Mouse (Mus musculus) heart, postnatal 25 days (tissue): Measurements from ENCODE around the gene Ddah1. TPM values are rescaled to one million over a fixed set of nuclear protein-coding genes. Genes with fewer than 3 reads are reported as not detected.
"Not testable (repeated sequence)": the region's sequence is repeated elsewhere in the genome, so short reads cannot be mapped to it uniquely, and the experiment has no call there.

Experiments
- DNase-seq: peaks from one replicate; pipeline ENCODE4 v3.0.0; 2022; ENCODE audit warnings: low spot score
- intact Hi-C: fragments of 180-260 bp; cut with DNase I; formaldehyde crosslinking; loops from one replicate; pipeline ENCODE4 v1.15.1; 2025
- total RNA-seq, 2 experiments: library from RNA; stranded (reverse); gene quantifications; 2 replicates each; pipeline ENCODE4 v1.2.3; 2021

The Ddah1 gene
- total RNA-seq, 2 experiments from 2014 or later, result 8.6 to 9.6 TPM

DNA sequence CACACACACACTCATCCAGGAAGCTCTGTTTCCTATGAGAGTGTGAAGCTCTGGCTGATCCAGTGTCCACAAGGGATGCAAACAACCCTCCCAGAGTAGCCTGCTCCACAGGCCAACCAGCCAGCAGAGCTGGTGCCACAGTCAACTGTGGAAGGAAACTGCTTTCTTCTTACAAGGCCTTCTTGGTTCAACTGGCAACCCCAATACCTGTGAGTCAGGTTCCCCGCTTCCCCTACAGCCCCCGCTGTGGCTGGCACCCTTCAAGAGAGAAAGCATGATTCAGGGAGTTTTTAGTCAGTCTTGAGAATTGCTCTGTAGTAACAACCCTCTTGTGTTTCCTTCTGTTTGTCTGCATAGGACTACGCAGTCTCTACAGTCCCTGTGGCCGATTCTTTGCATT is 94.3 kb downstream of the Ddah1 start:
- intact Hi-C loops, result no loop called here
- DNase-seq, result no peak

DNA sequence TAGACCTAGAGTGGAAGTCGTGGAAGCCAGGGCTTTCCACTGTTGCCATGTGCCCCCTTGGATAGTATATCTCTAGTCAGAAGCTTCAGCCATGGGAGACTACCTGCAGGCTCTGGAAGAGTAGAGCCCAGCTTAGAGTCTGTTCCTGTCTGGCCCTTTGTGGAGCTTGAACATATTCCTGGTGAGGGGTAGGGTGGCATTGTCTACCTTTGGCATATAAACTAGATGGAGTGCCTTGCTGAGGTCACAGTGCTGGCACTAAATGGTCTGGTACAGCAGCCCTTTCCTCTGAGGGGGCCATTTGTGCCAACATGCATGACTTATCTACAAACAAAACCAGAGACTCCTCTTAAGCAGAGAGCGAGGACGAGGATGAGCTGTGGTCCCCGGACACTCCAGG is 95.2 kb downstream of the Ddah1 start:
- DNase-seq, result no peak
- intact Hi-C loops, result loop anchor here (2.0 kb wide), 1 partner anchor 51 kb away; no protein-coding TSS in a partner anchor

- DNase-seq, result no peak
- intact Hi-C loops, result loop anchor here (2.0 kb wide), 1 partner anchor 50 kb away; no protein-coding TSS in a partner anchor
These were observed 96.0 kb downstream of the Ddah1 start for GRCm38 (mm10) chr3:145854427-145854826.

DNA sequence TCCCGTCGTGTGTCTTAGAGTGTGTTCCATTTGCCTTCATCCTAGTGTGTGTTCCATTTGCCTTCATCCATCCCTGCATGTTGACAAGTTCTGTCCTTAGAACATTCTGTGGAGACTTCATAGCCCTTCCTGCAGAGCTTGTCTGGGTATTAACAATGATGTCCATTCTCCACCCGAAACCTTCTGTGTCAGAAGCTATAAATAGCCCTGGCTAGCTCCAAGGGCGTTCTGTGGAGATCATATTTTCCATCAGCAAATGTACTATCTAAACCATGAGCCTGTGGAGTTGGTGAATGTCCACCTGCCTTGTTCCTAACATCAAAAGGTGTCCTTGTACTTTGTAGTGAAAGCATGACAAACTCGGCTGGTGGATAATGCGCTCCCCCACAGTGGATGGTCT is 96.8 kb downstream of the Ddah1 start:
- DNase-seq, result no peak
- intact Hi-C loops, result loop anchor here (2.0 kb wide), 1 partner anchor 50 kb away; no protein-coding TSS in a partner anchor

DNA sequence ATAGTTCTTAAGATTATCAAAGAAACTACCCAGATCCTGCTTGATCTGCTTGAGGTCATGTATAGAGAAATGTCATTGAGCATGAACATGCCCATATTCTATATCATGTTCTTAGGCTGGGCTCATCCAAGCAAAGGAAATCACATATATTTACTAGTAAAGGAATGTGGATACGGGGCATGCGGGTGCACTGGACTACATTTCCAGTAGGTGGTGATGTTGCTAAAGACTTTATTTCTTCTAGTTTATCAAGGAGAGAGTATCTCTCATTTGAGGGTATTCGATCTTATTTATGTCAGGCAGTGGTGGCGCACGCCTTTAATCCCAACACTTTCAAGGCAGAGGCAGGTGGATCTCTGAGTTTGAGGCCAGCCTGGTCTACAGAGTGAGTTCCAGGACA is 99.9 kb downstream of the Ddah1 start:
- intact Hi-C loops, result loop anchor here (1.0 kb wide), 1 partner anchor 48 kb away; no protein-coding TSS in a partner anchor
- no peak for DNase-seq

GRCm38 (mm10) chr3:145862521-145862920 is 104.0 kb downstream of the Ddah1 start:
- no peak for DNase-seq
- intact Hi-C loops, result no loop called here

DNA sequence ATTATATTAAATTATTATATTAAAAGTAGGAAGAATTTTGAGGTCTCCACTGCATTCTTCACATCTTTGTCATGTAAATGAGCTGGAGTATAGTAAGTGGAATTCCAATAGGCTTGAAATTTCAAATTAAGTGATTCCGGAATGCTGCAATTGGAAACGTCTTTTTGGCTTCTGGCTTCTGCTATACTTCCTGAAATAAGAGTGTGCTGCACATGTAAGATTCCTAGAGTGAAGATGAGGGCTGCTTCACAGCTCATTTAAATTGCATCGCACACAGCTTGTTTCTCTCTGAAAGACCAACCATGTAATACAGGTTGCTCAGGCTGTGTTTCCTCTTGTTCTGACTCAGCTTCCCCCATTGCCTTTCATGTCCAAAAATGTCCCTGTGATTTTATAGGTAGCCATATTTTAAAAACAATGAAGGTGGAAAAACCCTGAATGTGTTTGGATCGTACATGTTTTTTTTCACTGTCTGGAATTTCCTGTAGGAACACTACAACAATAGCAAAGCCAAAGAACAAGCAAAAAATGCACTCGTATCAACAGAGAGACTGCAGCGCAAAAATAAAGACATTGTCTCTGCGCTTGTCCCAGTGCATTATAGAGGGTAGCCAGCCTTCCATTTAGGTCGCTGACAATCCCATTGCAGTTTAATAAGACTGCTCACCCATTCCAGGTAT is 105.7 kb downstream of the Ddah1 start:
- intact Hi-C loops, result no loop called here
- DNase-seq, result no peak

DNA sequence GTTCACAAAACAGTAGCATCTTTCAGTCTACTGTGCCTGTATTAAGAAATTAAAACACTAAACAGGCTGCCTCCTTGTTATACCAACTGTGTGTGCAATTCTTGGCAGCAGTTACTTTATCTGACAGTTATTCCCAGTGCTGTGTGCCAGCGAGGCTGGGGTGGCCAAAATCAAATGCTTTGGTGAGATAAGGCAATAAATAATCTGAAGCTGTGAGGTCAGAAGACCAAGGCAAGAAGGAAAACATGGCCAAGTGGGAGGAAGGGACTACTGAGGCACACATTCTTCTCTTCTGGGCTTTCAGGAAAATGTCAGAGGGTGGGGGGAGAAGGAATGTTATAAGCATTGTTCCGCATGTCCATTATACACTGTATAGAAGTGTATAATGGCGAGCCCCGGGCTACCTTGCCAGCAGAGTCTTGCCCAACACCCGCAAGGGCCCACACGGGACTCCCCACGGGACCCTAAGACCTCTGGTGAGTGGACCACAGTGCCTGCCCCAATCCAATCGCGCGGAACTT is 106.3 kb downstream of the Ddah1 start:
- intact Hi-C loops, result no loop called here
- no peak for DNase-seq

DNA sequence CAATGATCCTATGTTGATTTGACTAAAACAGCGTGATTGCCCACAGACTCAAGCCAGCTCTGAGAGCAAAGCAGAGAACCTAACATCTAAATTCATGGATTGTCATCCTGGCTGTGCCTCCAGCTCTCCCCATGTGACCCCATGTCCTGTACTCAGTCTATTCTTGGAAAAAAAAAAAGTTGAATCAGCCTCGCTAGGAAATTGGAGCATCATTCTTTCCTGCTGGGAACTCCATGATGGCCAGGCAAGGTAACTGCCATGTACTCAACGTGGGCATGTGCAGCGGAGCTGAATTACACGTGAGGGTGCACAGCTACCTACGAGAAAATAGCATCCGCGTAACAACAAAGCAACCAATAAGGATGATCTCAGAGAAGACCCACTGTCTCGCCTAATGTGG is 114.2 kb downstream of the Ddah1 start:
- intact Hi-C loops, result no loop called here
- no peak for DNase-seq

GRCm38 (mm10) chr3:145873271-145873670 is 114.8 kb downstream of the Ddah1 start:
- DNase-seq, result no peak
- intact Hi-C loops, result no loop called here

GRCm38 (mm10) chr3:145874126-145874525 is 115.7 kb downstream of the Ddah1 start:
- no peak for DNase-seq
- intact Hi-C loops, result no loop called here

DNA sequence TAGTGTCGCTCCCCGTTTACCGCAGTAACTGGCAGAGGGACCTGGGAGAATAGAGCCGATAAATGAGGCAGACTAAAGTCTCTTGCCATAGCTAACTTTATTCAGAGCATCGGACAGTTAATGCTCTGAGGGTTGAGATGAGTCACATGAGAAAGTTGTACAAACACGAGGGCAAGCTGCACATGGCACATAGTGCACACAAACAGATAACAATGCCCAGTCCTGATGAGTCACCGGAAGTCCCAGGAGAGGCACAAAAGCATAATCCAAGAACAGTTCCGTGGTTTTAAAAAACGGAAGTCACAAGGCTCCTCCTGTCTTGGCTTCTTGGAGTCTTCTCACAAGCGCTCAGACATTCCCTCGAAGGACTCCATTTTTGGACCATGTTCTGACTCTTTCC is 117.6 kb downstream of the Ddah1 start:
- no peak for DNase-seq
- intact Hi-C loops, result no loop called here

DNA sequence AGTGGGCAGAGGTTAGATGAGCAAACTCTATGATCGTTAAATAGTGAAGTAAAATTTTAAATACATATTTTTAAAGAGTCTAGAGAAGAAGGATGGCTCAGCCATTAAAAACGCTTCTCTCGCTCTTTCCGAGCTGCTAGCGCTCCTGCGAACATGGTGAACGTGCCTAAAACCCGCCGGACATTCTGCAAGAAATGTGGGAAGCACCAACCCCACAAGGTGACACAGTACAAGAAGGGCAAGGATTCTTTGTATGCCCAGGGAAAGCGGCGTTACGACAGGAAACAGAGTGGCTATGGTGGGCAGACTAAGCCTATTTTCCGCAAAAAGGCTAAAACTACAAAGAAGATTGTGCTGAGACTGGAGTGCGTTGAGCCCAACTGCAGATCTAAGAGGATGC is 120.4 kb downstream of the Ddah1 start:
- intact Hi-C loops, DNase-seq: not testable (repeated sequence)

GRCm38 (mm10) chr3:145880335-145880734 is 121.9 kb downstream of the Ddah1 start:
- intact Hi-C loops, result no loop called here
- no peak for DNase-seq

DNA sequence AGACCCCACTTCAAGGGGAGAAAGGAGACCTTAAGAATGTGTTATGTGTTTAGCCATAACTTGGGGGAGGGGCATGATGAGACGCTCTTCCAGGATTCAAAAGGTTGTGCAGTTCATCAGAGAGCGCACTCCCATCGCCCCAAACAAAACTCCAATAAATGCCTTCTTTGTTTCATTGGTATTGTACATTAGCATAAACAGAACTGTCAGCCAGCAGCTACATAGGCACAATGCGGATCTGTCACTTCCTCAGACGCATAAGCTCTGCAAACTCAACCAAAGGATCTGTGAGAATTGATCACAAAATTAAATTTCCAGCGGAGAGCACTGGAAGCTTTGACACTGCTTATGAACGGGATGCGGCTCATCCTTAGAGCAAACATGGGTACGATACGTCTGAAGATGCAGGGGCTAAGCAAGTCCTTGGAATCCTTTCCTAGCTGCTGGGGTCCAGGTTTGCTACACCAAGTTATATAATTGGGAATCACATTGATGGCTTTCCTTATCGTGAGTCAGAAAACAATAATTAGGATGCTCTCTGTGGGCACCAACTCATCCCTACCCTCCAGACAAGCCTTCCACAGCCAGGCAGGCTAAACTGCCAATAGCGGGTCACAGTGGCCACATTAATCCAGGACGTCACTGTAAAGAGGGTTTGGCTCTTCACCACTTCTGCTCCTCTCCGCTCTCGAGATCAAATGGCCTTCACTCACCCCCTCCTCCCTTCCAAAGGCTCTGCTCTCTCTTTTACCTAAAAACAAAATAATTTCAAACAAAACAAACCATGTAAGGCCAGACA is 123.8 kb downstream of the Ddah1 start:
- DNase-seq, result no peak
- intact Hi-C loops, result no loop called here

DNA sequence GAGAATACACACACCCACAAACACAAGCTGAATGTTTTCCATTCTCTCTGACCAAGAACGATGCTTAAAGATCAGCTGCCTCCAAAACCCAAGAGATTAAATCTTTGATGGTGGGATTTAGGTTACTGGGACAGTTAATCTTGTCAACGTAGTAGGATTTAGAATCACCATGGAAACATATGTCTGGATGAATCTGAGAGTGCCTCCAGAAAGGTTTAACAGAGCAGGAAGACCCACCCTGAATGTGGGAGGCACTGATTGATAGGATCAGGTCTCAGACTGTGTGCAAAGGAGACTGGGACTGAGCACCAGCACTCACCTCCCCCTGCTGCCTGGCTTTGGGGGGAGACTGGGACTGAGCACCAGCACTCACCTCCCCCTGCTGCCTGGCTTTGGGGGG is 124.8 kb downstream of the Ddah1 start:
- intact Hi-C loops, result no loop called here
- DNase-seq, result no peak

DNA sequence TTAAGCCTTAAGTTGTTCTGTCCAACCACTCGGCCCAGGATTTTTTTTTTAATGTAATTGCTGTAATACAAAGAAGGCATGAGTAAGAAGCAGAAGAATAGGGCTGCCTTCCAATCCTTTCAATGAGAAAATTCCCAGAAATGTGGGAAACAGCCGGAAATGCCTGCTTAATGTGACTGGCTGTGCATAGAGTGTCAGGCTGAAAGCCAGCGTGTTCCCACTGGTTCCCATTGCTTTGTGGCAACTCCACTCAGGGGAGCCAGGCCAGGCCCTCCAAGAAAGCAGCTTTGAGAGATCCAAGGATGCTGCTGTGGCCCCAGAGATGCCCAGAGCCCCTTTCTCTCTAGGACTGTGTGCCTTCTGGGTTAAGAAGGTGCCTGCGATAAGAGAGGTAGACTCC is 126.9 kb downstream of the Ddah1 start:
- no peak for DNase-seq
- intact Hi-C loops, result no loop called here

DNA sequence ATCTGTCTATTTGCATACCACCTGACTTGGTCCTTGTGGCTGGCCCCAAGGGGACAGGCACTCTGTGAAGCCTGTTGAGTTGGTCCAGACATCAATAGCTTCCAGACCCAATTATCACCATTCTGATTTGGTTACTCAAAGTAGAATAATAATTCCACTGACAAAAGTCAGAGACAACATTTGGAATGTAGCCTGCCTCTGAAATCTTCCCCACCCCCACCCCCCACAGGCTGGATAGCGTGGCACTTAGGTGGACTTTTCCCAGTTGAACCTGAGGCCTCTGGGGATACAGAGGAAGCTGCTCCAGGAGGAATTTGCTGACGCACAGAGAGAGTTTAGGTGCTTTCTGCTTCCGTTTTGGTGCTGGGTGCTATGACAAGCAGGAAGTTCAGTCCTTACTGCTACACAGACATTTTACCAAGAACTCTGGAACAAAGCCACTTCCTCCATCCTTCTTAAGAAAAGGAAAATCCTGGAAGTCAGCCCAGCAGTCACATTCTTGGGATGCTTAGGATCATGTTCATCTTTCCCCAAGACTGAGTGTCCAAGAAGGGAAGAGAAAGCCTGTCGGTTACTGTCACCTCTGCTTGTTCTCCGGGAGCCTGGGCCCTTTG is 127.5 kb downstream of the Ddah1 start:
- intact Hi-C loops, result no loop called here
- no peak for DNase-seq

- no peak for DNase-seq
- intact Hi-C loops, result no loop called here
These were observed 129.0 kb downstream of the Ddah1 start for GRCm38 (mm10) chr3:145887430-145887971.

DNA sequence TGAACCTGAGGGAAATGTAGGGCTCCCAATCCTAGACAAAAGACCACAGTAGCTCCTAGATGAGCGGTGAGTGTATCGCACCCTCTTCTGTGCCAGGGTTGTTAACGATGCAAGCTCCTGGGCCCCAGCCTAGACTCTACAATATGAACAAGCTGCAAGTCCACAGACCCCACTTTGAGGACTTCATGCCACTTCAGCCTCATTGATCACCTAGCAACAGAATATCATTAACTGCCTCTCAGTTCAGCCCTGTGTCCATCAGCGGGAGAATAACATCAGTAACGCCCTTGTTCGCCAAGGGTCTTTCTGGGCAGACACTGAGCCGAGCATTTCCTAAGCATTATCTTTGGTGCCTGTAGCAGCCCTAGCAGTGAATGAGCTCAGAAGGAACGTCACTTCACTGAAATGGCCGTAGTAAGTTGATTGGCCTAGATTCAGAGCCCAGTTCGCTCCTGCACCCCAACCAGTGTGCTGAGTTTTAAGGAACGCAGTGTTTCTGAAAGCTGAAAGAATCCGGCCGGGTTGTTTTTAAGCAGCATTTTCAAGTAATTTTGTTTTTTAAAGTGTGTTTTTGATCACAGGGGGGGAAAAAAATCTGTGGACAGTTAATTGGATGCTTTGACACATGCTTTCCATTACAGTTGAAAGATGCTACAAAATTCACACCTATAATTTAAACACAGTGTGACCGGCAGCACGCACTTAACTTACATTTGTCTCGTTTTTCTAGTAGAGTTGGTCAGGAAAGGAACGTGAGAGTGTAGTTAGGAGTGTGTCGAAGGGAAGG is 132.1 kb downstream of the Ddah1 start:
- intact Hi-C loops, result loop anchor here (5.0 kb wide), 1 partner anchor 93 kb away; no protein-coding TSS in a partner anchor
- no peak for DNase-seq
